Mouse (Mus musculus): Measurements from ENCODE around the gene Gp9.

Gp9 gene

GRCm38 (mm10) chr6:87750184-87750910 lies 27.5 kb upstream of the Gp9 start:
- DNase-seq (ENCODE audit: low spot score in 2 of 2), result no peak

DNA sequence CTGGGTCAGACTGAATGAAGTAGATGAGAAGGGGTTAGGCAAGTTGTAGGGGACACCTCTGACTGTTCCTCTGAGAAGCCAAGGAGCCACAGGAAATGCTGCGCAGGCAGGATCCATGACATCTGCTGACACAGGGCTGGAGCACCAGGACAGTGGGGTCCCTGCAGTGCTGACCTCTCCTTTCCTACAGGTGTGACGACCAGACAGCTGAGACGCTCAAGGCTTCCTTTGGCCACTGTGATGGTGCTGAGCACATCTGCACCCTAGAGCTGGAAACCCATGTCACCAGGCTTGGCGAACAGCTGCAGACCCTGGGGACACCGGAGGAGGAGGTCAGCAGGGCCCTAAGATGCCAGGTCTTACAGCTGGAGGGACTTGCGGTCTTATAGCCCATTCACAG lies 26.3 kb upstream of the Gp9 start:
- DNase-seq (ENCODE audit: low spot score in 2 of 2), result no peak

GRCm38 (mm10) chr6:87755196-87755595 lies 22.7 kb upstream of the Gp9 start:
- no peak for DNase-seq (ENCODE audit: low spot score in 2 of 2)

GRCm38 (mm10) chr6:87756896-87757295 lies 21.0 kb upstream of the Gp9 start:
- no peak for DNase-seq (ENCODE audit: low spot score in 2 of 2)

- DNase-seq (ENCODE audit: low spot score in 2 of 2), result no peak
These were observed 18.5 kb upstream of the Gp9 start for GRCm38 (mm10) chr6:87759404-87759803.

GRCm38 (mm10) chr6:87759850-87760249 lies 18.0 kb upstream of the Gp9 start:
- peak in 1 of 2 experiments; percentile 3 for DNase-seq (ENCODE audit: low spot score in 2 of 2)

- DNase-seq (ENCODE audit: low spot score in 2 of 2), result peak in 1 of 2 experiments; percentile 2
These were observed 15.7 kb upstream of the Gp9 start for GRCm38 (mm10) chr6:87762161-87762560.

DNA sequence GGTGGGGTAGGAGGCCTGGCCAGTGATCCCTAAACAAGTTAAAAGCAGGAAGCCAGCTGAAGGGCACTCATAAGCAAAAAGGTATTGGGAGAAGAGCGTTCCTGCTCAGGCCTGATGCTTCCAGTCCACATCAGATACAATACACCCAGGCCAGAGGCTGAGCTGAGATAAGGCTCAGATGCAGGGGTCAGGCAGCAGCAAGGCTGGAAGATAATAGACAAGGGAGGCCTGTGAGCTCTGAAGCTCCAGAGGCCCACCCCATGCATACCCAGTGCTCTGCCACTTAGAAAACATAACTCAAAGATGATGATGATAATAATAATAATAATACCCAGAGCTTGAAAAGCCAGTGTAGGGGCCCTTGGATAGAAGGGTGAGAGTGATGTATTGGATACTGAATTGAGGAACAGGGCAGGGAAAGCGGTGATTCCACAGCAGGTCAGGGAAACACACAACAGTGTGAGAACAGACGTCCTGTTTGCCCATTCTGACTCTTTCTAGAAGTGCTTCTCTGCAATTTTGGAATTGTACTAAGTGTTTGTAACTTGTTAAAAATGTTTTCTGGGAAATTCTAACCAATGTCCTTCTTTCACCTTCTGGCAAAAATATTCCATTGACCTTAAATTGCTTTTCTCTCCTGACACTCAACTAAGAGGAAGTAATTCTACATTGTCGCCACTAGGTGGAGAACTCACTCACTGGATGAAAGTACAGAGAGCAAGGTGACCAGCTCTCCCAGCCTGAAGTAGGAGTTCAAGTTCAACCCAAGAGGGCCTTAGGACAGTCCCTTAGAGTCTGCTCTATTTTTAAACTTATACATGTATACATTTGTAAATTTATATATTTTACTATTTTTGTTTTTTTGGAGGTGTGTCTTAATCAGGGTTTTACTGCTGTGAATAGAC lies 14.2 kb upstream of the Gp9 start:
- DNase-seq (ENCODE audit: low spot score in 2 of 2), result peak in 1 of 2 experiments; percentile 8

- peak in 1 of 2 experiments; percentile 3 for DNase-seq (ENCODE audit: low spot score in 2 of 2)
These were observed 13.6 kb upstream of the Gp9 start for GRCm38 (mm10) chr6:87764296-87764695.

GRCm38 (mm10) chr6:87770626-87771025 lies 7.2 kb upstream of the Gp9 start:
- peak; percentile 10 to 50 for DNase-seq (ENCODE audit: low spot score in 2 of 2)

- DNase-seq (ENCODE audit: low spot score in 2 of 2), result no peak
These were observed 3.4 kb upstream of the Gp9 start for GRCm38 (mm10) chr6:87774466-87774865.

- peak in 1 of 2 experiments; percentile 16 for DNase-seq (ENCODE audit: low spot score in 2 of 2)
These were observed 3.0 kb upstream of the Gp9 start for GRCm38 (mm10) chr6:87774909-87775308.

DNA sequence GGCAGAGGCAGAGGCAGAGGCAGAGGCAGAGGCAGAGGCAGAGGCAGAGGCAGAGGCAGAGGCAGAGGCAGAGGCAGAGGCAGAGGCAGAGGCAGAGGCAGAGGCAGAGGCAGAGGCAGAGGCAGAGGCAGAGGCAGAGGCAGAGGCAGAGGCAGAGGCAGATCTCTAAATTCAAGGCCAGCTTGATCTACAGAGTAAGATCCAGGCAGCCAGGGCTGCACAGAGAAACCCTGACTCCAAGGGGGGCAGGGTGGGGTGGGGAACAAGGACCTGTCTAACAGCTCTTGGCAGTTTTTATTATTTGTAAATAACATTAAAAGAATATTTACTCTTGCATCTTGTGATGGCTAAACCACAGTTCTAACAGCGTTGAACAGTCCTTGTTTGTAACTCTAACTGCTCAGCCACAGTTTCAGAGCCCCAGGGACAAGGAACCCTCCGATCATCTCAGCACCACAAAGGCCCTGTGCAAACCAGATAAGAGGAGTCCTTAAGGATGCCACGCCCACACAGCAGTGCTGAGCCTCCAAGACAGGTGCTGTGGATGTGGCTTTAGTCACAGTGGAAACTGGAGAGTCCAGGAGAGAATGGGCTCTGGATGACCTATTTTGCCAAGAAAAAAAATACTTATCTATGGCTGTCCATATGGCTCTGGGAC lies 2.2 kb upstream of the Gp9 start:
- peak in 1 of 2 experiments; percentile 79 for DNase-seq (ENCODE audit: low spot score in 2 of 2)

GRCm38 (mm10) chr6:87776663-87777062 lies 1.2 kb upstream of the Gp9 start:
- peak; percentile 37 to 57 for DNase-seq (ENCODE audit: low spot score in 2 of 2)

- peak in 1 of 2 experiments; percentile 54 for DNase-seq (ENCODE audit: low spot score in 2 of 2)
These were observed 662 bp downstream of the Gp9 start for GRCm38 (mm10) chr6:87778294-87779173.

GRCm38 (mm10) chr6:87779174-87780165 lies 1.6 kb downstream of the Gp9 start:
- peak in 1 of 2 experiments; percentile 28 for DNase-seq (ENCODE audit: low spot score in 2 of 2)

DNA sequence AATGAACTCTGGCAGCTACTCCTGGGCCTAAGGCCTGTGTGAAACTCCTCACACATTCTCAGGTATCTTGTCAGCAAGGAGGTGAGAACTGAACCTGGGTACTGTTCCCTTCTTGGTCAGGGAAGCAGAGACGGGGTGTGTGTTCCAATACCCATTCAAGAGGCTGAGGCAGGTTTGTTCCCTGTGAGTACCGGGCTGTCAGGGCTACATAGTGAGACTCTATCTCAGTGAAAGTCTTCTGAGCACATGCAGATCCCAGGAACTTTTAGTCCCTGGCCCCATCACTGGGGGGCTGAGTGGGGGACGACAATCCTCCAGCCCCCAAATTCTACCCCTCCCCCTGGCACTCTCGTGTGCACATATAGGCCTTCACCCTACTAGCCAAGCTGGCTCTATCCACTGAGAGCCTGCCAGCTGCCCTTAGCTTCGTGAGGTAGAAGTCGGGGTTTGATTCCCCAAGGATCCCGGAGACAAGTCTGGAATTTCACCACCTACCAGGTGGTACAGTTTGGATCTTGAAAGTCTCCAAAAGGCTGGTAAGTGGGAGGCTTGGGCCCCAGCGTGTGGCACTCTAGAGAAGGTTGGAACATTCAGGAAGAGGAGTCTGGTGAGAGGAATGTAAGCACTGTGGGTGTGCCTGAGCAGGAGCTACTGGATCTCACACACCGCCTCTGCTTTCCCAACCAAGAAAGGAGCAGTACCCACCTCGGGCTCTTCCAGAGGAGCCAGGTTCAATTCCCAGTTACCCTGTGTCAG lies 2.9 kb downstream of the Gp9 start:
- no peak for DNase-seq (ENCODE audit: low spot score in 2 of 2)

GRCm38 (mm10) chr6:87784033-87784432 lies 6.2 kb downstream of the Gp9 start:
- peak in 1 of 2 experiments; percentile 4 for DNase-seq (ENCODE audit: low spot score in 2 of 2)

DNA sequence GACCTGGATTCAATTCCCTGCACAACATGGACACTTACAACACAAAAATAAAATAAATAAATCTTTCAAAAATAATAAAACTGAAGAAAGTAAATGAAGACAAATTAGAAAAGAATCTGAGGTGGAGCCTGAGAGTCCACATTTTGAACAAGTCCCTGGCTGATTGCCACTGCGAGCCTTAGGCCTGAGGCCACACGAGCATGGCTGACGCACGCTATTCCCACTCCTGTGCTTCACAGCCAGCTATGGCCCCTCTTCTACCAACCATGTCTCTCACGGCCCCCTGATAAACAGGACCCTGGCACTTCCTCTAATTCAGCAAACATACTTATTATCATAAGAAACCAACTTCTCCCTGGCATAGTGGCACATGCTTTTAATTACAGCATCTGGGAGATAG lies 8.7 kb downstream of the Gp9 start:
- peak in 1 of 2 experiments; percentile 4 for DNase-seq (ENCODE audit: low spot score in 2 of 2)
